Mouse (Mus musculus): ENCODE data around the gene Nucb1. TPM values are rescaled to one million over a fixed set of nuclear protein-coding genes. Genes with fewer than 3 reads are reported as not detected.
"Not testable (repeated sequence)": the region's sequence is repeated elsewhere in the genome, so short reads cannot be mapped to it uniquely, and the experiment has no call there.

Nucb1 gene
- 100 and 140 TPM in 2 replicates for total RNA-seq (2014; fragmentation: Nextera tagmentation)
- 285 and 323 TPM in 2 replicates for total RNA-seq (2017)

DNA sequence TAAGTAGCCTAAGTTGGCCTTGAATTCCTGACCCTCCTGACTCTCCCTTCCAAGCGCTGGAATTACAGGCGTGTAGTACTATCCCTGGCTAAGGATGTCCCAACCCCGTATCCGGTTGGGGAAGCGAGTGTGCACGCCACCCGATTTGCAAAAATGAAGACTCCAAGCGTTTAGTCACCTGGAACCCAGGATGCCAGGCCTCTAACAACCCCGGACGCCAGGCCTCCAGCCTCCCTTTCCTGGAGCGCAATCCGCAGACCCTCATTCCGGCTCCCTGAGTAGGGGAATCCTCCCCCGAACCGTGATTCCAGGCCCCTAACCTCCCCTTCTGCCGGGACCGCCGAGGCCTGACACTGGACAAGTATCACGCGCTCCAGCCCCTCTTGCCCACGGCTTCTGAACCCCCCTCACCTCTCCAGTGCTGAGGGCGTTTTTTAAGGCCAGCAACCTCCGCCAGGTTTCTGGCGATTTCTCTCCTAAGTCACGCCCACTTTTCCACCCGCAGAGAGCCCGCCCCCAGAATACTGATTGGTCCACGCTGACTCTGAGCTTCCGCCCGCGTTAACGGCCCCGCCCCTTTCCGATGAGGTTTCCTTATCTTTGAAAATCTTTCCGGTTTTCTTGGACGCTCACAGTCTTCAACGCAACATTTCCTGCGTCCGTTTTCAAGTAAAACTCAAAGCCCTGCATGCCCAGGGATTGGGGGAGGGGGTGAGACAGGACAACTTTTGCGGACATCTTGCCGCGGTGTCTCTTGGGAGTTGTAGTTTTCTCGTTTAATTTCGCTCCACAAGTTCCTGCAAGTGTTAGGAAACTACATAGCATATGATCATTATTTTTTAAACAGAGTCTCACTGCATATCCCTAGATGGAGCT, at the start of gene Nucb1:
Gene Nucb1, minus strand, starts transcription at position 495 of the 876 bp plus-strand sequence.
- peak; percentile 86 for ATAC-seq (replicated peaks; ENCODE audit: low FRiP score, low TSS enrichment, poor library complexity, severe bottlenecking)

DNA sequence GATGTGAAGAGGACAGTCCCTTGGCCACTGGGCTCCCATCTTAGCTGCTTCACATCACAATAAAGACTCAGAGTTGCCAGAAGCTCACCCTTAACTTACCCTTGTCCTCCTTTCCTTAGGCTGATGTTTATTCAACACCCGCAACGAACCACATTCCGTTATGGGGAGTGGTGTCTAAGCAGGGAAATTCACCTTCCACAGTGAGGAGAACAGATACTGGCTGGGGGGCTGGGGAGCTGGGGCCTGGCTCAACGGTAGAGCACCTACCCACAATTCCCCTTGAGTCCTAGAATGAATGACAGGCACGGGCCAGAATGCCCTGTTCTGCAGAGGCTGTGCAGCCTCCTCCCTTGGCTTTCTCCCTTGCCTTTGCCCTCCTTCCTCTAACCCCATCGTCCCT, 48.7 kb upstream of the Nucb1 start:
- ATAC-seq (replicated peaks; ENCODE audit: low FRiP score, low TSS enrichment, poor library complexity, severe bottlenecking) = no peak

GRCm38 (mm10) chr7:45555787-45556186, 45.6 kb upstream of the Nucb1 start:
- peak; percentile 84 for ATAC-seq (replicated peaks; ENCODE audit: low FRiP score, low TSS enrichment, poor library complexity, severe bottlenecking)

DNA sequence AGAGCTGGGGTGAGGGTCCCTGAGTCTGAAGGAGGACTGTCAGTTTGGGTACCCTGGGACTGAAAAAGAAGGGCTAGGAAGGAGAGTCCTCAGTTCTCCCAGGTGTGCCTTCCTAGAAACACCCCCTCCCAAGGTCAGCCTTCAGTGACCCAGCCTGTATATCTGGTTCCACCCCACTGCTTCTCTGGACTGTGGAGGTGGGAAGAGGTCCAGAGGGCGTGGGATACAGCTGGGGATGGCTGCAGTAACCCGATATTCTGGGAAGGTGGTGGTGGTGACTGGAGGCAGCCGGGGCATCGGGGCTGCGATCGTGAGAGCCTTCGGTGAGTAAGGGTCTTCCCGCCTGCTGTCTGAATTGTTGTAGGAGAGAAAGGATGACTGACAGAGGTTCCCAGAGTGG, 44.5 kb upstream of the Nucb1 start, which contains the start of gene Hsd17b14:
Gene Hsd17b14, plus strand, starts transcription at position 150 of the 400 bp plus-strand sequence.
- no peak for ATAC-seq (replicated peaks; ENCODE audit: low FRiP score, low TSS enrichment, poor library complexity, severe bottlenecking)

DNA sequence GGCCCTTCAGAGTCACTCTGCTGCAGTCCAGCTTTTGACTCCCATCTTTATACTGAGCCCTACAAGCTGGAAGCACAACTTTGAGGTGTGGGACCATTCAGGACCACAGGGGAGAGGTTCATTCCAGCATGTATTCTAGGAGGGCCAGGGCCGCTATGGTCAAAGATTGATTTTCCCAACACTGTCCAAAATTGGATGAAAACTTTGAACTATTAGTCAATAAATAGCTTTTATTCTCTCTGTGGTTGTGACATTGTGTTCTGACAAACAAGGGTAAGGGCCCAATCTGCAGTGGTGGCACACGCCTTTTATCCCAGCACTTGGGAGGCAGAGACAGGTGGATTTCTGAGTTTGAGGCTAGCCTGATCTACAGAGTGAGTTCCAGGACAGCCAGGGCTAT, 43.8 kb upstream of the Nucb1 start:
- no peak for ATAC-seq (replicated peaks; ENCODE audit: low FRiP score, low TSS enrichment, poor library complexity, severe bottlenecking)

DNA sequence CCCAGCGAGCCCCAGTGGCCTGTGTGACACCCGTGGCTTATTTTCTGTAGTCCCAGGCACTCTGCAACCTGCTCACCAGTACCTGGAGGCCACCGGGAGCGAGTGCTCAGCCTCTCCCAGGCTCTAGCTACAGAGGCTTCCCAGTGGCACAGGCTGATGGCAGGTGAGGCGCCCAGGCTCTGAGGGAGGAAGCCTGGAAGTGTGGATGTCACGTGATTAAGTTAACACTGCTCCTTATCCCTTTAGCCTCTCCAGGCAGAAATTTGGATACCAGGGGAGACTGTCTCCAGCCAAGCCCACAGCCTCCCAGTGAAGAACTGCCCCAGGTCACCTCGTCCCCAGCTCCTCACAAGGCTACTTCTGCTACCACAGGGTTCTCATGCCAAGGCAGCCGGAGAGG, 43.3 kb upstream of the Nucb1 start:
- no peak for ATAC-seq (replicated peaks; ENCODE audit: low FRiP score, low TSS enrichment, poor library complexity, severe bottlenecking)

DNA sequence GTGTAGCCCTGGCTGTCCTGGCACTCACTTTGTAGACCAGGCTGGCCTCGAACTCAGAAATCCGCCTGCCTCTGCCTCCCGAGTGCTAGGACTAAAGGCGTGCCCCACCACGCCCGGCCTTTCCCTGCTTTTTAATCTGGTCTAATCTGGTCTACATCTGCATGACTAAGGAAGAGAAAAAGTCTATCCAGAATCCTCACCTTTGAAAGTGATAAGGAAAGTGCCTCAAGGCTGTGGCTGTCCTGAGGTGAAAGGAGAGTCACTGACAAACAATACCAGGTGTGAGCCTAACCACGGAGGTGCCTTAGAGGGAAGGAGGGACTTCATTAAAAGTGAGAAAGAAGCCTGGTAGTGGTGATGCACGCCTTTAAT, 41.3 kb upstream of the Nucb1 start:
- no peak for ATAC-seq (replicated peaks; ENCODE audit: low FRiP score, low TSS enrichment, poor library complexity, severe bottlenecking)

DNA sequence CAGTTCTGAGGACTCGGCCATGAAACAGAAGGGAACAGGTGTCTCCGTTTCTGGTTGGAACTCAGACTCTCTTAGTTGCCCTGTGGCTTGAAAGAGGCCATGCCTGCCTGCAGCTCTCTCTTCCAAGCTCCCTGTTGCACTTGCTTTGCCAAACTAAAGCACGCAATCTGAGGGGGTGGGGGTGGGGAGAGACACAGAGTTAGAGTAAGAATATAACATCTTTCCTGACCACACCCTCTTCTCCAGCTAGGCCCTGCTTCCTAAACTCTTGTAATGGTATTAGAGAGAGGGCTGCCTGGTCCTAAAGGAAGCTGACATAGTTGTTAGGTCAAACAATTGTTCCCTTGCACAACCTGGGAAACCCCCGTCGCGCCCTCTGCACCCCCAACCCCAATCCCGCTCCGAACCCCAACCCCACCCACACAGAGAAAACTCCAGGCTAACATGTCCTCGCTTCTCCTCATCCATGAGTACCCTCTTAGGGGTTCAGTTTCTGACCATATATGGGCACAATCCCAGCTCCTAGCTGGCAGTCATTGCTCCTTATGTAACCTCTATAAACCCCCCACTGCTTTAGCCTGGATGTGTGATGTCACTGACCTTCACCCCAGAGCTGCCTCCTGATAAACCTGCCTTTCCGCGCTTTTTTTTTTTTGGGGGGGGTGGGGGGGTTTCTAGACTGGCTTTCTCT, 40.8 kb upstream of the Nucb1 start:
- ATAC-seq (replicated peaks; ENCODE audit: low FRiP score, low TSS enrichment, poor library complexity, severe bottlenecking) = no peak

- ATAC-seq (replicated peaks; ENCODE audit: low FRiP score, low TSS enrichment, poor library complexity, severe bottlenecking) = no peak
Measured at GRCm38 (mm10) chr7:45549641-45550436, 39.6 kb upstream of the Nucb1 start.

DNA sequence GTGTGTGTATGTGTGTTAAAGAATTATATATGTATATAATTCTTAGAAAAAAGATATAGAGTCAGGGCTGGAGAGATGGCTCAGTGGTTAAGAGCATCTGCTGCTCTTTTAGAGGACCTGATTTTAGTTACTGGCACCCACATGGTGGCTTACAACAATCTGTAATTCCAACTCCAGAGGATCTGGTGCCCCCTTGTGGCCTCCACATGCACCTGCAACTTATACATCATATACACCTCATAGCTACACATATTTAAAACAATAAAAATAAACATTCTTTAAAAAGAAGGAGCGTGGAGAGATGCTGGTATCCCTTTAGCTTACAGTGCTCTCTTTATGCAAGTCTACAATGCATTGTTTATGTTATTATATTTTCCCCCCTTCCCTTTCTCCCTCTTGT, 34.3 kb upstream of the Nucb1 start:
- no peak for ATAC-seq (replicated peaks; ENCODE audit: low FRiP score, low TSS enrichment, poor library complexity, severe bottlenecking)

GRCm38 (mm10) chr7:45540213-45540612, 30.0 kb upstream of the Nucb1 start:
- ATAC-seq (replicated peaks; ENCODE audit: low FRiP score, low TSS enrichment, poor library complexity, severe bottlenecking) = no peak

GRCm38 (mm10) chr7:45539095-45539494, 28.9 kb upstream of the Nucb1 start:
- ATAC-seq (replicated peaks; ENCODE audit: low FRiP score, low TSS enrichment, poor library complexity, severe bottlenecking) = no peak

- 0 out of 2 replicates have a peak, but pooled peaks have one; percentile 55 for ATAC-seq (replicated peaks; ENCODE audit: low FRiP score, low TSS enrichment, poor library complexity, severe bottlenecking)
Measured at GRCm38 (mm10) chr7:45538163-45539041, 28.2 kb upstream of the Nucb1 start.

- ATAC-seq (replicated peaks; ENCODE audit: low FRiP score, low TSS enrichment, poor library complexity, severe bottlenecking) = no peak
Measured at GRCm38 (mm10) chr7:45537602-45538001, 27.4 kb upstream of the Nucb1 start.

DNA sequence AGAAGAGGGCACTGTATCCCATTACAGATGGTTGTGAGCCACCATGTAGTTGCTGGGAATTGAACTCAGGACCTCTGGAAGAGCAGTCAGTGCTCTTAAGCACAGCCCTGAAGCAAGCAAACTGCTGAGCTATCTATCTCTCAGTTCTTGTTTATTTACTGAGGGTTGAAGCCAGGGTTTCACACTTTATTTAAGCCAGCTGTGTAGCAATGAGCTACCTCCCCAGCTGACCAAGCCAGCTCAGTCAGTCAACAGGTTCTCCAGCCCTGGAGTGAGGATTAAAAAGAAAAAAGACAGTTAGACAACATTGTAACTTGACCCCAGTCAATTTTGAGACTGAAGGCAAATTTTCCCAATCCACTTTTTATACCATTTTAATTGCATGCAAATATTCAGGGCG, 25.5 kb upstream of the Nucb1 start:
- ATAC-seq (replicated peaks; ENCODE audit: low FRiP score, low TSS enrichment, poor library complexity, severe bottlenecking) = no peak

GRCm38 (mm10) chr7:45530643-45531042, 20.4 kb upstream of the Nucb1 start:
- ATAC-seq (replicated peaks; ENCODE audit: low FRiP score, low TSS enrichment, poor library complexity, severe bottlenecking) = no peak

GRCm38 (mm10) chr7:45529461-45529860, 19.3 kb upstream of the Nucb1 start:
- ATAC-seq (replicated peaks; ENCODE audit: low FRiP score, low TSS enrichment, poor library complexity, severe bottlenecking) = no peak

DNA sequence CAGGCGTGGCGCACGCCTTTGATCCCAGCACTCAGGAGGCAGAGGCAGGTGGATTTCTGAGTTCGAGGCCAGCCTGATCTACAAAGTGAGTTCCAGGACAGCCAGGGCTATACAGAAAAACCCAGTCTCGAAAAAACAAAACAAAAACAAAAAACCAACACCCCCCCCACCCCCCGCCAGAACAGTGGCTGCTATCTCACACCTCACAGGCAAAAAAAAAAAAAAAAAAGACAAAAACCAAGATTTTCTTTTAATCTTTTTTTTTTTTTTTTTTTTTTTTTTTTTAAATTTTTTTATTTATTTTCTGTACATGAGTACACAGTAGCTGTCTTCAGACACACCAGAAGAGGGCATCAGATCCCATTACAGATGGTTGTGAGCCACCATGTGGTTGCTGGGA, 17.0 kb upstream of the Nucb1 start:
- not testable (repeated sequence) for ATAC-seq (replicated peaks; ENCODE audit: low FRiP score, low TSS enrichment, poor library complexity, severe bottlenecking)
